ENCODE assay signal across 8 mouse cellular contexts in genomic region chr2:113807640-113808039, GRCm38 (mm10). TPM values are rescaled to one million over a fixed set of nuclear protein-coding genes. Genes with fewer than 3 reads are reported as not detected.
DNase-seq lines count a peak whose midpoint lies in the region; ATAC-seq and TF ChIP-seq lines count a peak whose summit lies in the region.

No protein-coding gene starts in this region.

- no peaks in the 10 kb centered on the region for H3K9me3 ChIP-seq in liver, embryonic 11.5 days (ENCODE audit: control insufficient read depth, low read length)
- H3K9me3 ChIP-seq in limb, embryonic 11.5 days (ENCODE audit: control insufficient read depth, low read length): no peaks in the 10 kb centered on the region

- DNase-seq in liver: peak; percentile 55
- DNase-seq in liver, embryonic 11.5 days (ENCODE audit: low spot score): no peak
- DNase-seq in Patski (ENCODE audit: low read depth, low spot score): no peak
- DNase-seq in cerebellum, adult 2 months: peak; percentile 60 to 73
- peak; percentile 46 to 65 for DNase-seq in gastrocnemius, postnatal 4 days (ENCODE audit: low spot score in 2 of 2)
- DNase-seq in limb, embryonic 11.5 days (ENCODE audit: low spot score): peak; percentile 89
- peak; percentile 71 for DNase-seq in ovary, postnatal 14 days (ENCODE audit: low spot score)
- DNase-seq in natural killer cell, adult 2 months (ENCODE audit: low spot score in 2 of 2): no peak

- in situ Hi-C loops in Patski (cut with MboI; ENCODE audit: low pct_unique_long_range_greater_than_20kb): loop anchor here (10.0 kb wide), 3 partner anchors 273 to 503 kb away; no protein-coding TSS in a partner anchor

- POLR2A ChIA-PET in Patski (lab: Charles Lee): interaction anchor here (1.2 kb wide), 1 partner anchor 10 kb away, joined by 3 read pairs; no protein-coding TSS in a partner anchor

- no peaks in the 10 kb centered on the region for H3K36me3 ChIP-seq in liver, embryonic 11.5 days (ENCODE audit: control insufficient read depth, insufficient read depth, low read length)
- no peaks in the 10 kb centered on the region for H3K36me3 ChIP-seq in limb, embryonic 11.5 days (ENCODE audit: control insufficient read depth, insufficient read depth, low read length)

- H3K4me3 ChIP-seq in liver, embryonic 11.5 days (ENCODE audit: low read depth, low read length): no peak overlapping the region
- H3K4me3 ChIP-seq in cerebellum, adult 2 months (replicated peaks; ENCODE audit: insufficient read depth, low read depth, low read length): no peak overlapping the region
- no peak overlapping the region for H3K4me3 ChIP-seq in limb, embryonic 11.5 days (ENCODE audit: low read depth, low read length)

- CTCF ChIA-PET in Patski (lab: Charles Lee): interaction anchor here (0.6 to 1.7 kb wide), 13 partner anchors 9 to 497 kb away, joined by 3 to 10 read pairs (median 3); no protein-coding TSS in a partner anchor

- H3K4me1 ChIP-seq in liver, embryonic 11.5 days (replicated peaks; ENCODE audit: control insufficient read depth, insufficient read depth, low read length): no peaks in the 10 kb centered on the region
- peaks cover 29% of the 10 kb centered on the region for H3K4me1 ChIP-seq in cerebellum, adult 2 months (ENCODE audit: control insufficient read depth, insufficient read depth, low read length)
- H3K4me1 ChIP-seq in limb, embryonic 11.5 days (ENCODE audit: control insufficient read depth, insufficient read depth, low read length): no peaks in the 10 kb centered on the region

- ATAC-seq in liver, embryonic 11.5 days (replicated peaks; ENCODE audit: low FRiP score): no peak
- peak; percentile 60 for ATAC-seq in Patski
- ATAC-seq in limb, embryonic 11.5 days (ENCODE audit: insufficient number of reproducible peaks, low FRiP score, low TSS enrichment, low read depth): no peak

- no peak overlapping the region for H3K4me2 ChIP-seq in liver, embryonic 11.5 days
- H3K4me2 ChIP-seq in limb, embryonic 11.5 days (ENCODE audit: low read depth, severe bottlenecking): no peak overlapping the region

- H3K27ac ChIP-seq in liver, embryonic 11.5 days (ENCODE audit: low read depth, low read length): no peak overlapping the region
- no peak overlapping the region for H3K27ac ChIP-seq in cerebellum, adult 2 months (ENCODE audit: insufficient read depth, low read length)
- no peak overlapping the region for H3K27ac ChIP-seq in limb, embryonic 11.5 days (replicated peaks; ENCODE audit: low read depth, low read length)

- TF ChIP-seq CTCF in Patski (IDR thresholded peaks at IDR 0.05): peak; percentile 85
- peak; percentile 69; the same call in 1 of the 2 replicates for TF ChIP-seq CTCF in cerebellum, adult 2 months (IDR thresholded peaks at IDR 0.05; ENCODE audit: borderline replicate concordance, insufficient read depth, low read depth, low read length)

- WGBS in liver, embryonic 11.5 days: 26% methylated on average over 9 of the region's 9 CpGs
- 45% methylated on average over 9 of the region's 9 CpGs for WGBS in cerebellum, adult 2 months
- 25% methylated on average over 9 of the region's 9 CpGs for WGBS in limb, embryonic 11.5 days

- H3K9ac ChIP-seq in liver, embryonic 11.5 days (ENCODE audit: low read depth, low read length): no peak overlapping the region
- H3K9ac ChIP-seq in limb, embryonic 11.5 days (ENCODE audit: low read length): no peak overlapping the region

- no peak for TF ChIP-seq POLR2A in cerebellum, adult 2 months (IDR thresholded peaks at IDR 0.05; ENCODE audit: borderline replicate concordance, insufficient read depth, low read length)

- H3K27me3 ChIP-seq in liver, embryonic 11.5 days (replicated peaks; ENCODE audit: control insufficient read depth, insufficient read depth, low read length): no peaks in the 10 kb centered on the region
- H3K27me3 ChIP-seq in Patski: no peaks in the 10 kb centered on the region
- H3K27me3 ChIP-seq in cerebellum, adult 2 months (ENCODE audit: control insufficient read depth, insufficient read depth, low read length): no peaks in the 10 kb centered on the region
- H3K27me3 ChIP-seq in limb, embryonic 11.5 days (ENCODE audit: control insufficient read depth, insufficient read depth, low read length): no peaks in the 10 kb centered on the region

RNA-seq across cellular contexts. Expression of gene Scg5, which starts 21.3 kb away (rescaled TPM):
- 0.32 and 0.44 TPM in 2 replicates for polyA plus RNA-seq in liver, embryonic 11.5 days (2014; fragmentation: Nextera tagmentation; extraction: Ambion mirVana)
- 0.24 TPM for polyA plus RNA-seq in Patski (2021)
- 331 and 341 TPM in 2 replicates for polyA plus RNA-seq in cerebellum, adult 2 months (2012; rRNA removed)
- total RNA-seq in gastrocnemius, postnatal 4 days (2021): 1 to 10 TPM in 1 of 2 experiments, under 1 TPM in 1; 0.86 to 1.1 TPM
- 0.57 and 1.5 TPM in 2 replicates for polyA plus RNA-seq in limb, embryonic 11.5 days (2014; fragmentation: Nextera tagmentation; extraction: Ambion mirVana)

RNA-seq across cellular contexts. Expression of gene Arhgap11a, which starts 40.8 kb away (rescaled TPM):
- polyA plus RNA-seq in liver, embryonic 11.5 days (2014; fragmentation: Nextera tagmentation; extraction: Ambion mirVana): 5.9 and 7.1 TPM in 2 replicates
- 30.1 TPM for polyA plus RNA-seq in Patski (2021)
- 1.8 and 1.9 TPM in 2 replicates for polyA plus RNA-seq in cerebellum, adult 2 months (2012; rRNA removed)
- 10 to 100 TPM; 14.9 to 15.8 TPM for total RNA-seq in gastrocnemius, postnatal 4 days (2021)
- 5.7 and 7.3 TPM in 2 replicates for polyA plus RNA-seq in limb, embryonic 11.5 days (2014; fragmentation: Nextera tagmentation; extraction: Ambion mirVana)

RNA-seq across cellular contexts. Expression of gene Grem1, which starts 49.2 kb away (rescaled TPM):
- polyA plus RNA-seq in liver, embryonic 11.5 days (2014; fragmentation: Nextera tagmentation; extraction: Ambion mirVana): 0.13 and 0.38 TPM in 2 replicates
- 0.18 TPM for polyA plus RNA-seq in Patski (2021)
- polyA plus RNA-seq in cerebellum, adult 2 months (2012; rRNA removed): 1.4 and 1.5 TPM in 2 replicates
- total RNA-seq in gastrocnemius, postnatal 4 days (2021): under 1 TPM; 0.47 to 0.59 TPM
- polyA plus RNA-seq in limb, embryonic 11.5 days (2014; fragmentation: Nextera tagmentation; extraction: Ambion mirVana): 7.1 and 8.3 TPM in 2 replicates

Comparison
In these comparisons a context has a peak if more than half of its experiments do, and no peak if none do; other contexts are left out.
1. DNase-seq: peak in liver (single experiment), cerebellum, adult 2 months (2 of 2), gastrocnemius, postnatal 4 days (2 of 2), limb, embryonic 11.5 days (single experiment) and ovary, postnatal 14 days (single experiment); none in liver, embryonic 11.5 days (single experiment), Patski (single experiment) and natural killer cell, adult 2 months (0 of 2).
2. RNA of gene Scg5, which starts 21.3 kb away (polyA plus RNA-seq): 331 to 341 TPM in cerebellum, adult 2 months; 0.57 to 1.5 TPM in limb, embryonic 11.5 days, 0.32 to 0.44 TPM in liver, embryonic 11.5 days and 0.24 TPM in Patski (single experiment); every median in the first group is over 100 times any median in the second.